Mouse (Mus musculus) layer of hippocampus, adult 9-10 months (tissue): Measurements from ENCODE around the gene Gtpbp6.
"Not testable (repeated sequence)": the region's sequence is repeated elsewhere in the genome, so short reads cannot be mapped to it uniquely, and the experiment has no call there.

Source experiments
- DNase-seq: peaks from one replicate; pipeline ENCODE4 v3.0.0; 2022; ENCODE audit warnings: low spot score

Gtpbp6 gene

GRCm38 (mm10) chr5:110099656-110100580 lies 8.1 kb downstream of the Gtpbp6 start, which contains the start of gene Plcxd1:
TSS of gene Plcxd1 (plus strand) at chr5:110099969.
- DNase-seq = no peak

GRCm38 (mm10) chr5:110098991-110099477 lies 9.0 kb downstream of the Gtpbp6 start:
- DNase-seq = no peak

GRCm38 (mm10) chr5:110094847-110095213 lies 13.2 kb downstream of the Gtpbp6 start:
- no peak for DNase-seq

GRCm38 (mm10) chr5:110094030-110094846 lies 13.8 kb downstream of the Gtpbp6 start, which contains the start of gene Gm35315:
TSS of gene Gm35315 (minus strand) at chr5:110094420.
- DNase-seq = peak; percentile 95

- no peak for DNase-seq
These were observed 16.5 kb downstream of the Gtpbp6 start for GRCm38 (mm10) chr5:110091546-110091945.

- no peak for DNase-seq
These were observed 21.7 kb downstream of the Gtpbp6 start for GRCm38 (mm10) chr5:110086161-110086866.

GRCm38 (mm10) chr5:110082961-110083360 lies 25.0 kb downstream of the Gtpbp6 start:
- no peak for DNase-seq

GRCm38 (mm10) chr5:110072413-110072812 lies 35.6 kb downstream of the Gtpbp6 start, which contains the start of gene Gm17655:
TSS of gene Gm17655 (minus strand) at chr5:110072513.
- DNase-seq = not testable (repeated sequence)

GRCm38 (mm10) chr5:110057637-110058408 lies 50.2 kb downstream of the Gtpbp6 start:
- peak; percentile 73 for DNase-seq
